Mouse (Mus musculus) brain, embryonic 14.5 days (tissue): ENCODE data around the gene Cdc34b.

Source experiments
- CTCF ChIP-seq: fragments of 200-500 bp; IDR thresholded peaks from 2 replicates; pipeline ENCODE4 v1.5.1; 2012; ENCODE audit warnings: inconsistent platforms, mild to moderate bottlenecking, moderate library complexity, borderline replicate concordance; ENCODE audit not compliant: insufficient read depth, insufficient read length; ENCODE audit errors: extremely low read depth
- POLR2A ChIP-seq: fragments of 200-500 bp; IDR thresholded peaks from 2 replicates; pipeline ENCODE4 v1.6.1; 2012; ENCODE audit warnings: mild to moderate bottlenecking, inconsistent platforms, borderline replicate concordance; ENCODE audit not compliant: poor library complexity, insufficient read depth, insufficient read length, severe bottlenecking; ENCODE audit errors: extremely low read depth

GRCm38 (mm10) chr11:94759916-94760315 is 18.3 kb downstream of the Cdc34b start:
- no peak for TF ChIP-seq CTCF
- no peak for TF ChIP-seq POLR2A
